In the genomic region with DNA sequence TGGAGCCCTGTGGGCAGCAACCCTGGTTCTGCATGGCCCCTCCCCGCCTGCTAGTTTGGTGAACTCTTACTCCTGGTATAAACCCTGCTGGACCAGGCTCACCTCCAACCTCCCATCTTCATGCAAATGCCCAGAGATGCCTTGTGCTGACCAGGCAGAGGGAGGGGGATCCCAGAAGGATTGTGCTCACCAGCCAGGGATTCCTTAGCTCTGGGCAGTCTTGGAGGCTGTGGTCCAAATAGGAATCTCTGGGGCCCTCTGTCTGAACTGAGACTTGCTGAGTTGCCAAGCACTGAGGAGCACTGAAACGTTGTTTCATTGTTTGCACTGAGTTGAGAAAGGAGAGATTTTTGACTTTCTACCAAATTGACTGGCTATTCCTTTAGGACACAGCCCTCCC, we compare ENCODE assay signal across 32 mouse cellular contexts. TPM values are rescaled to one million over a fixed set of nuclear protein-coding genes. Genes with fewer than 3 reads are reported as not detected.
DNase-seq lines count a peak whose midpoint lies in the region; ATAC-seq lines count a peak whose summit lies in the region.
"Had no signal": no experiment of that assay in that cellular context is flagged by ENCODE, and none has a peak within 500 bp of the region (broad histone marks: within the 10 kb centered on the region; RNA-seq: fewer than 3 reads in every experiment).

No protein-coding gene starts in this region.

- DNase-seq in cerebellum, postnatal 10 days: peak; percentile 36 to 52
- DNase-seq in midbrain, embryonic 10.5 days (ENCODE audit: low spot score): no peak
- no peak for DNase-seq in midbrain, embryonic 11.5 days (ENCODE audit: low spot score, missing footprints)
- DNase-seq in adipocyte (ENCODE audit: low spot score): peak; percentile 3
- DNase-seq: adrenal gland, postnatal 36 days; cerebellum, adult 8-10 months; cerebellum, postnatal 36 days; gastrocnemius, postnatal 10 days; kidney, adult 11 months; kidney, postnatal 14 days; layer of hippocampus, adult 9-11 months; lung, postnatal 36 days; right cerebral cortex, postnatal 4 days; thymus, postnatal 4 days had no signal

- no peaks in the 10 kb centered on the region for H3K36me3 ChIP-seq in hindbrain, embryonic 16.5 days (ENCODE audit: control insufficient read depth, insufficient read depth, low read length)
- no peaks in the 10 kb centered on the region for H3K36me3 ChIP-seq in hindbrain, embryonic 13.5 days
- no peaks in the 10 kb centered on the region for H3K36me3 ChIP-seq in midbrain, embryonic 10.5 days
- H3K36me3 ChIP-seq in midbrain, embryonic 11.5 days (ENCODE audit: control insufficient read depth, insufficient read depth, low read length): no peaks in the 10 kb centered on the region
- H3K36me3 ChIP-seq: embryonic facial prominence, embryonic 13.5 days; forebrain, embryonic 10.5 days; G1E; limb, embryonic 12.5 days; liver, embryonic 15.5 days; lung, embryonic 15.5 days; midbrain, embryonic 13.5 days; neural tube, embryonic 12.5 days had no signal

- WGBS in hindbrain, embryonic 16.5 days: 39% methylated on average over 2 of the region's 2 CpGs
- WGBS in hindbrain, embryonic 13.5 days: 46% methylated on average over 2 of the region's 2 CpGs
- 43% methylated on average over 2 of the region's 2 CpGs for WGBS in midbrain, embryonic 10.5 days
- WGBS in midbrain, embryonic 11.5 days: 28% methylated on average over 2 of the region's 2 CpGs

- no peak overlapping the region for H3K4me3 ChIP-seq in hindbrain, embryonic 16.5 days (ENCODE audit: low read length)
- H3K4me3 ChIP-seq in hindbrain, embryonic 13.5 days: no peak overlapping the region
- no peak overlapping the region for H3K4me3 ChIP-seq in midbrain, embryonic 10.5 days
- H3K4me3 ChIP-seq in midbrain, embryonic 11.5 days (ENCODE audit: low read depth, low read length): no peak overlapping the region
- H3K4me3 ChIP-seq: embryonic facial prominence, embryonic 13.5 days; forebrain, embryonic 10.5 days; limb, embryonic 12.5 days; liver, embryonic 15.5 days; lung, embryonic 15.5 days; midbrain, embryonic 13.5 days; myocyte; neural tube, embryonic 12.5 days had no signal

- H3K4me2 ChIP-seq in hindbrain, embryonic 16.5 days (ENCODE audit: low read length): no peak overlapping the region
- H3K4me2 ChIP-seq in hindbrain, embryonic 13.5 days: no peak overlapping the region
- H3K4me2 ChIP-seq in midbrain, embryonic 11.5 days: no peak overlapping the region
- H3K4me2 ChIP-seq: embryonic facial prominence, embryonic 13.5 days; limb, embryonic 12.5 days; liver, embryonic 15.5 days; lung, embryonic 15.5 days; midbrain, embryonic 13.5 days; neural tube, embryonic 12.5 days had no signal

- no peak for ATAC-seq in cerebellum, adult (ENCODE audit: insufficient number of reproducible peaks, low FRiP score, low TSS enrichment)
- ATAC-seq in hindbrain, embryonic 16.5 days: peak; percentile 64; the same call in 1 of the 2 replicates
- ATAC-seq in hindbrain, embryonic 13.5 days (ENCODE audit: low FRiP score): no peak
- ATAC-seq in midbrain, embryonic 11.5 days (ENCODE audit: low FRiP score): no peak
- ATAC-seq: forebrain, embryonic 16.5 days; midbrain, embryonic 13.5 days; Patski had no signal

- H3K27me3 ChIP-seq in hindbrain, embryonic 16.5 days (replicated peaks; ENCODE audit: control insufficient read depth, insufficient read depth, low read length): no peaks in the 10 kb centered on the region
- H3K27me3 ChIP-seq in hindbrain, embryonic 13.5 days: no peaks in the 10 kb centered on the region
- no peaks in the 10 kb centered on the region for H3K27me3 ChIP-seq in midbrain, embryonic 10.5 days (ENCODE audit: low read depth, poor library complexity, severe bottlenecking)
- H3K27me3 ChIP-seq in midbrain, embryonic 11.5 days (ENCODE audit: control insufficient read depth, insufficient read depth, low read length): no peaks in the 10 kb centered on the region
- H3K27me3 ChIP-seq: embryonic facial prominence, embryonic 13.5 days; limb, embryonic 12.5 days; liver, embryonic 15.5 days; lung, embryonic 15.5 days; midbrain, embryonic 13.5 days; neural tube, embryonic 12.5 days; Patski had no signal

- H3K9ac ChIP-seq in hindbrain, embryonic 16.5 days (ENCODE audit: low read depth, low read length): no peak overlapping the region
- H3K9ac ChIP-seq in hindbrain, embryonic 13.5 days: no peak overlapping the region
- H3K9ac ChIP-seq in midbrain, embryonic 11.5 days (ENCODE audit: low read length): no peak overlapping the region
- H3K9ac ChIP-seq: embryonic facial prominence, embryonic 13.5 days; limb, embryonic 12.5 days; liver, embryonic 15.5 days; lung, embryonic 15.5 days; midbrain, embryonic 13.5 days; neural tube, embryonic 12.5 days had no signal

- peaks cover 3% of the 10 kb centered on the region; the same call in 1 of the 2 replicates for H3K4me1 ChIP-seq in hindbrain, embryonic 16.5 days (ENCODE audit: control insufficient read depth, insufficient read depth, low read depth, low read length)
- 0 out of 2 replicates have a peak, but pooled peaks cover 5% of the 10 kb centered on the region for H3K4me1 ChIP-seq in hindbrain, embryonic 13.5 days (replicated peaks)
- H3K4me1 ChIP-seq in midbrain, embryonic 10.5 days: peaks cover 7% of the 10 kb centered on the region
- H3K4me1 ChIP-seq in midbrain, embryonic 11.5 days (ENCODE audit: control insufficient read depth, insufficient read depth, low read length): no peaks in the 10 kb centered on the region
- H3K4me1 ChIP-seq: embryonic facial prominence, embryonic 13.5 days; limb, embryonic 12.5 days; liver, embryonic 15.5 days; lung, embryonic 15.5 days; midbrain, embryonic 13.5 days; neural tube, embryonic 12.5 days had no signal

- no peaks in the 10 kb centered on the region for H3K9me3 ChIP-seq in hindbrain, embryonic 16.5 days (ENCODE audit: control insufficient read depth, low read length)
- 0 out of 2 replicates have a peak, but pooled peaks cover 5% of the 10 kb centered on the region for H3K9me3 ChIP-seq in hindbrain, embryonic 13.5 days
- H3K9me3 ChIP-seq in midbrain, embryonic 10.5 days (replicated peaks): 0 out of 2 replicates have a peak, but pooled peaks cover 3% of the 10 kb centered on the region
- H3K9me3 ChIP-seq in midbrain, embryonic 11.5 days (ENCODE audit: control insufficient read depth, low read length): no peaks in the 10 kb centered on the region
- H3K9me3 ChIP-seq: forebrain, embryonic 10.5 days; liver, embryonic 15.5 days; lung, embryonic 15.5 days; midbrain, embryonic 13.5 days; neural tube, embryonic 12.5 days had no signal

- H3K27ac ChIP-seq in hindbrain, embryonic 16.5 days (ENCODE audit: low read depth, low read length): no peak overlapping the region
- no peak overlapping the region for H3K27ac ChIP-seq in hindbrain, embryonic 13.5 days
- H3K27ac ChIP-seq in midbrain, embryonic 10.5 days (replicated peaks): peak overlapping the region; percentile 55
- H3K27ac ChIP-seq in midbrain, embryonic 11.5 days (ENCODE audit: low read depth, low read length): no peak overlapping the region; the same call in 1 of the 2 replicates
- H3K27ac ChIP-seq: embryonic facial prominence, embryonic 13.5 days; forebrain, embryonic 10.5 days; limb, embryonic 12.5 days; liver, embryonic 15.5 days; lung, embryonic 15.5 days; midbrain, embryonic 13.5 days; neural tube, embryonic 12.5 days; stomach, postnatal 0 days had no signal

RNA-seq across cellular contexts. Expression of a gene that starts 8.4 kb away (rescaled TPM):
- 0.03 and 0.32 TPM in 2 replicates for polyA plus RNA-seq in hindbrain, embryonic 16.5 days (2015; fragmentation: Nextera tagmentation; extraction: Ambion mirVana)
- 0.04 TPM in 1 of 2 replicates, not detected in the other for polyA plus RNA-seq in hindbrain, embryonic 13.5 days (2015; fragmentation: Nextera tagmentation; extraction: Ambion mirVana)
- polyA plus RNA-seq in midbrain, embryonic 10.5 days (2016; fragmentation: Nextera tagmentation; extraction: Ambion mirVana): 0.07 and 0.33 TPM in 2 replicates
- 0.07 TPM in 1 of 2 replicates, not detected in the other for polyA plus RNA-seq in midbrain, embryonic 11.5 days (2014; fragmentation: Nextera tagmentation; extraction: Ambion mirVana)
- polyA plus RNA-seq: forebrain, embryonic 10.5 days; G1E; heart, embryonic 14.5 days; liver, adult 2 months; myocyte; neural tube, embryonic 12.5 days; Patski; spleen, adult 2 months; stomach, postnatal 0 days had no signal

Comparison
In these comparisons a context has a peak if more than half of its experiments do, and no peak if none do; other contexts are left out.
1. DNase-seq: peak in cerebellum, postnatal 10 days (2 of 2) and adipocyte (single experiment); none in midbrain, embryonic 10.5 days (single experiment) and midbrain, embryonic 11.5 days (single experiment).